Mouse (Mus musculus) CH12.LX (cell line): ENCODE data around the gene Oaz1.

Experiments
- MAX ChIP-seq: IDR thresholded peaks from 2 replicates; pipeline ENCODE4 v1.6.1; 2011; ENCODE audit warnings: low read length, improper control_type of control experiment
- MAZ ChIP-seq: IDR thresholded peaks from 2 replicates; pipeline ENCODE4 v1.6.1; 2012; ENCODE audit warnings: low read depth, mild to moderate bottlenecking, inconsistent platforms, low read length, improper control_type of control experiment, moderate library complexity
- NELFE ChIP-seq: IDR thresholded peaks from 2 replicates; pipeline ENCODE4 v1.6.1; 2011; ENCODE audit warnings: low read depth, low read length, improper control_type of control experiment
- SIN3A ChIP-seq: IDR thresholded peaks from 2 replicates; pipeline ENCODE4 v1.6.1; 2012; ENCODE audit warnings: low read length, improper control_type of control experiment, inconsistent platforms
- SMC3 ChIP-seq: IDR thresholded peaks from 2 replicates; pipeline ENCODE4 v1.6.1; 2011; ENCODE audit warnings: low read depth, low read length, improper control_type of control experiment
- TCF12 ChIP-seq: IDR thresholded peaks from 2 replicates; pipeline ENCODE4 v1.6.1; 2014; ENCODE audit warnings: low read depth, mild to moderate bottlenecking, inconsistent platforms, low read length, improper control_type of control experiment

DNA sequence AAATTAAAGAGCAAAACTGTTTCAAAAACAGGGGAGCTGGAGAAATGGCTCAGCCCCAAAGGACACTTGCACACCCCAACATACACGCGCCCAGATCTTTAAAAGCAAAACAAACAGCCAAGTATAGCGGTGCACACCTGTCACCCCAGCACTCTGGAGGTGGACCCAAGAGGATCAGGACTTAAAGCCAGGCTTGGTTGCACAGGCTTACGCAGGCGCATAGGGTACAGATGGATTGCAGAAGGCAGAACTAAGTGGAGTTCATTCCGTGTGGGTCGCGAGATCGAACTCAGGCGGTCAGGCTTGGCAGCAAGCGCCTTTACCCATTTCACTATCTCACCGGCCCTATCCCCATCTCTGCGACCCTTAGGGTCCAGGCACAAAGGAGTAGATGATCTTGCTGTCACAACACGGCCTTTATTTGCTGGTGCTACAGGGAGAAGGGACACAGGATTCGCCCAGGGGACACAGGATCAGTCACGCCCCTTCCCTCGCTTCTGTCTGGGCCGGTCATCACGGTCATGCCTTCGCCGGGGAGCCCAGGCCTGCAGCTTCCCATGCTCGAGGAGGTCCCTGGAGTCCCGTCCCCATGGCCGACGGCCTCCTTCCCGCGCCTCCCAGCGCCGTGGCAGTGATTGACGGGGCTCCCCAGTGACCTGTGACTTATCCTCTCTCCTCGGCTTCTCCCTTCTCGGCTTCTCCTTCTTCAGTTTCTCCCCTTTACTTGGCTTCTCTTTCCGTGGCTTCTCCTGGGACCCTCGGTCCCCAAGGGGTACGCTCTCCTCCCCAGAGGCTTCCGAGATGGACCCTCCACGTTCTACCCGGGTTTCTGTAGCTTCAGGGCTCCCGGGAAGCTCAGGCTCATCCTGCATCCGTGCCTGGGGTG is 18.1 kb upstream of the Oaz1 start:
- TF ChIP-seq TCF12, result no peak
- no peak for TF ChIP-seq NELFE
- no peak for TF ChIP-seq MAX
- TF ChIP-seq SIN3A, result no peak
- no peak for TF ChIP-seq MAZ
- no peak for TF ChIP-seq SMC3
